Mouse (Mus musculus): ENCODE measurements around the gene Tac1. TPM values are rescaled to one million over a fixed set of nuclear protein-coding genes. Genes with fewer than 3 reads are reported as not detected.
A peak's percentile ranks its signal among the peaks of the same experiment; 100 is the strongest.
"Not testable (repeated sequence)": the region's sequence is repeated elsewhere in the genome, so short reads cannot be mapped to it uniquely, and the experiment has no call there.

The Tac1 gene
- polyA plus RNA-seq (2015; fragmentation: Nextera tagmentation; extraction: Ambion mirVana): 176 and 237 TPM in 2 replicates

DNA sequence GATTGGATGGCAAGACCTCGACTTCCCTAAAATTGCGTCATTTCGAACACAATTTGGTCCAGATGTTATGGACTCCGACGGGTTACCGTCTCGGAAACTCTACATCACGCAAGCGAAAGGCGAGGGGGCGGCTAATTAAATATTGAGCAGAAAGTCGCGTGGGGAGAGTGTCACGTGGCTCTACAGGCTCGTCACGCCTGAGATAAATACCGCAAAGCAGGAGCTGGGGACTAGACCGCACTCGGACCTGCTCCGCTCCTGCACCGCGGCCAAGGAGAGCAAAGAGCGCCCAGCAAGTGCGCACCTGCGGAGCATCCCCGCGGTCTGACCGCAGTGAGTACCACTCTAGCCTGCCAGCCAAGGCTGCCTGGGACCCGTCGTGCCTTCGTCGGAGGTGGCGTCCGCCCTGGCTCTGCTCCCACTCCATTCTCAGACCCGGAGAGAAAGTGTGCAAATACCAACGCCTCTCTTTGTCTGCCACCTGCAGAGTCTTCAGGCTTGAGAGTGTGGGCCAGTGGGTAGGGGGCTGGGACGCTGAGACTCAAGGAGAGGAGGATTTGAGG is at the start of gene Tac1:
TSS of gene Tac1 (plus strand) at position 51 of the 563 bp plus-strand sequence.
- Histone ChIP-seq H3K9me3 (replicated peaks) (no peaks in the 10 kb centered on the region), H3K4me3 (replicated peaks) (peak within 1 kb of the TSS; percentile 47), H3K36me3 (no peaks in the 10 kb centered on the region), H3K4me1 (peaks cover 23% of the 10 kb centered on the region), H3K27me3 (replicated peaks) (peaks cover 39% of the 10 kb centered on the region), H3K9ac (replicated peaks) (peak within 1 kb of the TSS; percentile 41), H3K27ac (replicated peaks) (no peak within 1 kb of the TSS), H3K4me2 (peak within 1 kb of the TSS; percentile 92)
- ATAC-seq (ENCODE audit: low FRiP score): peak; percentile 84
- WGBS: under 1% methylated on average over 37 of the region's 37 CpGs

GRCm38 (mm10) chr6:7543511-7543910 is 11.2 kb upstream of the Tac1 start:
- H3K9me3 ChIP-seq (replicated peaks); H3K4me3 ChIP-seq (replicated peaks); H3K27ac ChIP-seq (replicated peaks); H3K27me3 ChIP-seq (replicated peaks); H3K4me2 ChIP-seq; H3K4me1 ChIP-seq; H3K9ac ChIP-seq (replicated peaks); ATAC-seq (ENCODE audit: low FRiP score); H3K36me3 ChIP-seq: not testable (repeated sequence)
- WGBS: 91% methylated on average over 2 of the region's 2 CpGs

DNA sequence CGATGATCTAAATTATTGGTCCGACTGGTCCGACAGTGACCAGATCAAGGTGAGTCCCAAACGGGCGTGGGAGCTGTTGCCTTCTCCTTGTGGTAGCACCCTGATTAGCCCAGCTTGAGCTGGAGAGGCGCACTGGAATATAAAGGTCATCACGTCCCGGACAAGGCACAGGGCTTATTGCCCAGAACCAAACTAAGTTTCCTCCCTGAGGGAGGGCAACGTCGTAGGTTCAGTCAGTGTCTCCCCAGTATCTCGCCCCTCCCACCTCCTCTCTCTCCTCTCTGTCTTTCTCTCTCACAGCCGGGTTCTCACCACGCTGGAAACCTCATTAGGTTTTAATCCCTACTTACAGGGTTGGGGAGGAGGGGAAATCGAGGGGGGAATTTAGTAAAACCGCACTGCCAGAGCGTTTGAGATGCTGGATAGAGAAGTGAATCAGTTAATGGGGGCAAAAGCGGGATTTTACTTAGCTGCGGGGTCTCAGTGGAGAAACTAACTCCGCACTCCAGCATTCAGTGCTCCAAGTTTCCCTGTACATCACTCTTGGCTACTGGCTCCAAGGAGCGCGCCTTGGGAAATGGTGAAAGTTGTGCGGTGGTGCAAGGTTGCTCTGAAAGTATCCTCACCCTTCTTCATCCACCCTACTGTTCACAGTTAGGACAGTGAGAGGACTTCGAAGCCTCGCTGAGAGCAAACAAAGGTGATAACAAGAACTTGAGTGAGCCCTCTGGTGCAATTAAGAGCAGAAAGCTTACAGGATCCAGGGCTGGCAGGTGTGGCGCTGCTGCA is 1.2 kb downstream of the Tac1 start:
- Histone ChIP-seq H3K27me3 (replicated peaks) (peaks cover 39% of the 10 kb centered on the region), H3K27ac (replicated peaks) (no peak overlapping the region), H3K4me2 (peak overlapping the region; percentile 92), H3K9ac (replicated peaks) (peak overlapping the region; percentile 41), H3K36me3 (no peaks in the 10 kb centered on the region), H3K9me3 (replicated peaks) (no peaks in the 10 kb centered on the region), H3K4me3 (replicated peaks) (peak overlapping the region; percentile 47), H3K4me1 (peaks cover 23% of the 10 kb centered on the region)
- peak; percentile 32; the same call in 1 of the 2 replicates for ATAC-seq (ENCODE audit: low FRiP score)
- 2% methylated on average over 25 of the region's 25 CpGs for WGBS

DNA sequence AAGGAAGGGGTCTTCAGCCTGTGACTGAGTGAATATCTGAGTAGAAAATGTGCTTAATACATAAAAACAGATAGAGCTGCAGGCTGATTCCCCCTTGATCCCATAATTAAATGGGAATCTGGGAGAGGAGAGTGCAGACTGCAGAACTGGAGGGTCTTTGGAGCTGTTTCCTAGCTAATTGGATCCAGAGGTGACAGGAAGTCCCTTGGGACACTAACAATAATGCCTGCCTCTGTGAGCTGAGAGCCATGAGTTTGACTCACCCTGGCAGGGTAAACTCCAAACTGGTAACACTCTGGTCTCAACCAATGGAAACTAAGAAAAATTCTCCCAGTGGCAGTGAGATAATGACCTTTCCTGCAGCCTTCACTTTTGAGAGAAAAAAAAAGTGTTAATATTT is 3.5 kb downstream of the Tac1 start:
- Histone ChIP-seq H3K4me3 (replicated peaks) (no peak overlapping the region), H3K9ac (replicated peaks) (no peak overlapping the region), H3K27me3 (replicated peaks) (peaks cover 39% of the 10 kb centered on the region), H3K9me3 (replicated peaks) (no peaks in the 10 kb centered on the region), H3K27ac (replicated peaks) (no peak overlapping the region), H3K4me2 (no peak overlapping the region), H3K36me3 (no peaks in the 10 kb centered on the region), H3K4me1 (peaks cover 23% of the 10 kb centered on the region)
- no peak for ATAC-seq (ENCODE audit: low FRiP score)

DNA sequence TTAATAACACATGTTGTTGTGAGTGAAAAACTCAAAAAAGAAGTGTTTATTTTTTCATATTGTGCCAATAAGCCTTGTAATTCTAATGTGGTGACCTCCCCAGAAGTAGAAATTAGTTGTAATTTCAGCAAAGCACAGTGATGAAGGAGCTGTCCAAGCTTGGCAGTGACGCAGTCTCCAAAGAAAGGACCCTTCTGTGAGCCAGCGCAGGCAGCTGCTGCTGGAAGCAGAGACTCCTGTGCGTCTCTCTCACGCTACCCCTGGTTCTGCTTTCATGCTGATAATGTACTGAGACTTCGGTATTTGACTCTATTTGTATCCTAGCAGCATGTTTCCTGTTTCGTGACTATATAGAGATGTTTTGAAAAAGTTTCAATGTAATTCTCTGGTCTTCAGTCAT is 7.8 kb downstream of the Tac1 start:
- Histone ChIP-seq H3K27ac (replicated peaks) (no peak overlapping the region), H3K4me2 (no peak overlapping the region), H3K36me3 (no peaks in the 10 kb centered on the region), H3K4me1 (no peaks in the 10 kb centered on the region), H3K27me3 (replicated peaks) (peaks cover 5% of the 10 kb centered on the region; the same call in 1 of the 2 replicates), H3K9me3 (replicated peaks) (no peaks in the 10 kb centered on the region), H3K4me3 (replicated peaks) (no peak overlapping the region), H3K9ac (replicated peaks) (no peak overlapping the region)
- WGBS: 44% methylated on average over 6 of the region's 6 CpGs
- peak; percentile 63; the same call in 1 of the 2 replicates for ATAC-seq (ENCODE audit: low FRiP score)

DNA sequence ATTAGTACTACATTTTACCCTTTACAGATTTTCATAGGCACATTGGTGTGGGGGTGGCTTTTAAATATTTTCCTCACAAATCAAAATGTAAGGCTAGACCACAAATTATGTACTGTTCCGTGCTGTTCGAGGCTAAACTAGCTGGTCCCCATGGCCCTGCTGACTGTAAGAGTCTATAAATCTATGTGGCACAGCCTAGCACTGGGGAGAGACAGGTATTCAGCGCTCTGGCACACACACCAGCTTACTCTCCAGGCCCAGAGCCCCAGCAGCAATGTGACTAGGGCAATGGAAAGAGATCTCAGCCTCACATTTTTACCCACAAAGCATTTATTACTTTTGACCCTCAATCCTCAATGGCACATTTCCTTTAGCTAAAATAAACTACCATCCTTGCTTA is 9.9 kb downstream of the Tac1 start:
- H3K4me2 ChIP-seq: no peak overlapping the region
- H3K36me3 ChIP-seq: no peaks in the 10 kb centered on the region
- WGBS: 58% methylated on average over 3 of the region's 3 CpGs
- H3K27me3 ChIP-seq (replicated peaks): no peaks in the 10 kb centered on the region
- H3K4me1 ChIP-seq: no peaks in the 10 kb centered on the region
- peak; percentile 84 for ATAC-seq (ENCODE audit: low FRiP score)
- no peak overlapping the region for H3K9ac ChIP-seq (replicated peaks)
- no peak overlapping the region for H3K27ac ChIP-seq (replicated peaks)
- no peak overlapping the region for H3K4me3 ChIP-seq (replicated peaks)
- H3K9me3 ChIP-seq (replicated peaks): no peaks in the 10 kb centered on the region

- Histone ChIP-seq H3K27me3 (replicated peaks) (no peaks in the 10 kb centered on the region), H3K4me1 (no peaks in the 10 kb centered on the region), H3K4me2 (no peak overlapping the region), H3K27ac (replicated peaks) (no peak overlapping the region), H3K4me3 (replicated peaks) (no peak overlapping the region), H3K9ac (replicated peaks) (no peak overlapping the region), H3K36me3 (no peaks in the 10 kb centered on the region), H3K9me3 (replicated peaks) (no peaks in the 10 kb centered on the region)
- no peak for ATAC-seq (ENCODE audit: low FRiP score)
- WGBS: 74% methylated on average over 1 of the region's 1 CpGs
Measured at GRCm38 (mm10) chr6:7571144-7571543, 16.5 kb downstream of the Tac1 start.

GRCm38 (mm10) chr6:7578031-7578430 is 23.4 kb downstream of the Tac1 start:
- ATAC-seq (ENCODE audit: low FRiP score): no peak
- H3K4me2 ChIP-seq: no peak overlapping the region
- H3K9me3 ChIP-seq (replicated peaks): no peaks in the 10 kb centered on the region
- H3K4me3 ChIP-seq (replicated peaks): no peak overlapping the region
- H3K9ac ChIP-seq (replicated peaks): no peak overlapping the region
- H3K27ac ChIP-seq (replicated peaks): no peak overlapping the region
- no peaks in the 10 kb centered on the region for H3K4me1 ChIP-seq
- WGBS: 82% methylated on average over 1 of the region's 1 CpGs
- H3K36me3 ChIP-seq: no peaks in the 10 kb centered on the region
- no peaks in the 10 kb centered on the region for H3K27me3 ChIP-seq (replicated peaks)

- no peak overlapping the region for H3K27ac ChIP-seq (replicated peaks)
- no peaks in the 10 kb centered on the region for H3K4me1 ChIP-seq
- no peak overlapping the region for H3K4me2 ChIP-seq
- H3K9ac ChIP-seq (replicated peaks): no peak overlapping the region
- no peaks in the 10 kb centered on the region for H3K36me3 ChIP-seq
- no peak for ATAC-seq (ENCODE audit: low FRiP score)
- H3K4me3 ChIP-seq (replicated peaks): no peak overlapping the region
- H3K9me3 ChIP-seq (replicated peaks): no peaks in the 10 kb centered on the region
- no peaks in the 10 kb centered on the region for H3K27me3 ChIP-seq (replicated peaks)
- 91% methylated on average over 2 of the region's 2 CpGs for WGBS
Measured at GRCm38 (mm10) chr6:7594445-7594844, 39.8 kb downstream of the Tac1 start.

GRCm38 (mm10) chr6:7598416-7598815 is 43.7 kb downstream of the Tac1 start:
- Histone ChIP-seq H3K9ac (replicated peaks) (no peak overlapping the region), H3K9me3 (replicated peaks) (no peaks in the 10 kb centered on the region), H3K4me3 (replicated peaks) (no peak overlapping the region), H3K27me3 (replicated peaks) (no peaks in the 10 kb centered on the region), H3K27ac (replicated peaks) (no peak overlapping the region), H3K4me2 (no peak overlapping the region), H3K4me1 (no peaks in the 10 kb centered on the region), H3K36me3 (no peaks in the 10 kb centered on the region)
- no peak for ATAC-seq (ENCODE audit: low FRiP score)
- 91% methylated on average over 5 of the region's 5 CpGs for WGBS

DNA sequence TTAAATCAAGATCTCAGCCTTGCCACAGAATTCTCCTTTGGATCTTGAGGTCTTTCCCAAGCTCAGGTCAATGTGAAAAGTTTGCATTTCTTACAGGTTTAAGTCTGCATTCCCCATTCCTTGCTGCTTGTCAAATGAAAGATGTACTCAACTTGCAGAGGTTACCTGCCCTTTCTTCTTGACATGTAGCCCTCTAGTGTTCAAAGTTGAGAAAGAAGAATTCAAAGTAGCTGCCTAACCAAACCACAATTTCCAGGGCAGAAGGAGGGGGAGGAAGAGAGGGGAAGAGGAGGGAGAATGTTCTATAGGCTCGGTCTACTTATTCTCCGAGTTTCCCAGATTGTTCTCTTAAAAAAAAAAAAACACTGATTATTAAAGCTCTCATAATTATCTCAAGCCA is 45.5 kb downstream of the Tac1 start:
- H3K4me3 ChIP-seq (replicated peaks): no peak overlapping the region
- H3K4me1 ChIP-seq: no peaks in the 10 kb centered on the region
- WGBS: 74% methylated on average over 2 of the region's 2 CpGs
- H3K27me3 ChIP-seq (replicated peaks): no peaks in the 10 kb centered on the region
- no peaks in the 10 kb centered on the region for H3K9me3 ChIP-seq (replicated peaks)
- no peak for ATAC-seq (ENCODE audit: low FRiP score)
- no peaks in the 10 kb centered on the region for H3K36me3 ChIP-seq
- no peak overlapping the region for H3K27ac ChIP-seq (replicated peaks)
- H3K4me2 ChIP-seq: no peak overlapping the region
- H3K9ac ChIP-seq (replicated peaks): no peak overlapping the region

DNA sequence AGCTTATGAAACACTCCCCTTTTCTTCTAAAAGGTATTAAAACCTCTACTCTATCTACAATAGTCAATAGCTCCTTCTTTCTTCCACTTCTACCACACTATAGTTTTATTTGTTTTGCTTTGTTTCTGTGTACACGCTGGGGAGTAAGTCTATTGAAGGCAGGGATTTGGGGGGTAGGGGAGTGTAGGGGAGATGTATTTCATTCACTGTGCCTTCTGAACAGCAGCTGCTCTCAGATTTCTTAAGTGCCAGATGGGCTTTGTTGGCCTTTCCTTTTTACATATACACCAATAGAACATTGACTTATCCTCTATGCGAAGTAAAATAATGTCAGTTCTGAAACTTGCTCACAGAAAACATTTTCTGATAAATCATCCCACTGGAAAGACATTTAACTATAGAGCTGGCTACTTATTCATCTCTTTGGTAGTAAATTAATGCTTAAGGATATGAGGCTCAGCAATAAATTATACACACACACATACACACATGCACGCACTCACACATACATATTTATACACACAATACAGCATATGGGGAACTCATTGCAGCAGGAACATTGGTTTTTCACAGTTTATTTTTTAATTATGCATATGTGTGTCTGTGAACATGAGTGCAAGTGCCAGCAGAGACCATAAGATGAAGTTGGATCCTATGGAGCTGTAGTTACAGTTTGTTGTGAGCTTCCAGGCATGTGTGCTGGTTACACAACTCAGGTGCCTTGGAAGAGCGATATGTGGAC is 46.8 kb downstream of the Tac1 start:
- Histone ChIP-seq H3K9ac (replicated peaks) (no peak overlapping the region), H3K4me3 (replicated peaks) (no peak overlapping the region), H3K36me3 (no peaks in the 10 kb centered on the region), H3K4me2 (no peak overlapping the region), H3K9me3 (replicated peaks) (no peaks in the 10 kb centered on the region), H3K4me1 (no peaks in the 10 kb centered on the region), H3K27ac (replicated peaks) (no peak overlapping the region), H3K27me3 (replicated peaks) (no peaks in the 10 kb centered on the region)
- 67% methylated on average over 4 of the region's 4 CpGs for WGBS
- ATAC-seq (ENCODE audit: low FRiP score): no peak
